Mouse (Mus musculus) hindbrain, embryonic 13.5 days (tissue): ENCODE measurements around the gene Clstn2. TPM values are rescaled to one million over a fixed set of nuclear protein-coding genes. Genes with fewer than 3 reads are reported as not detected.

Experiments used
- ATAC-seq: fragments of 200-750 bp; cut with Nextera tagmentation; 2 replicates; pipeline ENCODE4 v1.8.0; 2017; ENCODE audit warnings: moderate TSS enrichment; ENCODE audit not compliant: low FRiP score
- H3K27ac ChIP-seq: fragments of 300-500 bp; sonication (generic); 2 replicates; pipeline ENCODE4 v1.5.1; 2015; ENCODE audit warnings: inconsistent platforms, mild to moderate bottlenecking, moderate library complexity
- H3K27me3 ChIP-seq: fragments of 300-500 bp; sonication (generic); 2 replicates; pipeline ENCODE4 v1.6.1; 2015; ENCODE audit warnings: mild to moderate bottlenecking, inconsistent platforms
- H3K36me3 ChIP-seq: fragments of 300-500 bp; sonication (generic); 2 replicates; pipeline ENCODE4 v1.6.1; 2015; ENCODE audit warnings: mild to moderate bottlenecking, inconsistent platforms
- H3K4me1 ChIP-seq: fragments of 300-500 bp; sonication (generic); replicated peaks from 2 replicates; pipeline ENCODE4 v1.6.1; 2015; ENCODE audit warnings: inconsistent platforms
- H3K4me2 ChIP-seq: fragments of 300-500 bp; sonication (generic); 2 replicates; pipeline ENCODE4 v1.6.1; 2015; ENCODE audit warnings: inconsistent platforms, mild to moderate bottlenecking, moderate library complexity
- H3K4me3 ChIP-seq: fragments of 300-500 bp; sonication (generic); 2 replicates; pipeline ENCODE4 v1.5.1; 2015; ENCODE audit warnings: mild to moderate bottlenecking, inconsistent platforms
- H3K9ac ChIP-seq: fragments of 300-500 bp; sonication (generic); 2 replicates; pipeline ENCODE4 v1.6.1; 2015; ENCODE audit warnings: mild to moderate bottlenecking, inconsistent platforms
- H3K9me3 ChIP-seq: fragments of 300-500 bp; sonication (generic); 2 replicates; pipeline ENCODE4 v1.6.1; 2016; ENCODE audit warnings: inconsistent platforms
- WGBS: fragments of 180-500 bp; shearing (Covaris S2); methylation state at CpG from one replicate; pipeline ENCODE4 v1.1.7; 2015; 5-methylcytosine and 5-hydroxymethylcytosine counted together
- polyA plus RNA-seq: library from polyadenylated mRNA; unstranded; fragments of >200 nt; fragmentation: Nextera tagmentation; extraction: Ambion mirVana; gene quantifications from 2 replicates; pipeline ENCODE4 v1.2.1, GENCODE M21; 2015

Clstn2 gene
- polyA plus RNA-seq, 1 experiment from 2014 or later: 11.9 TPM

GRCm38 (mm10) chr9:97891415-97891814 is 141.6 kb downstream of the Clstn2 start:
- Histone ChIP-seq H3K4me3 (no peak overlapping the region), H3K4me1 (peaks cover 7% of the 10 kb centered on the region; the same call in 1 of the 2 replicates), H3K27ac (no peak overlapping the region), H3K36me3 (no peaks in the 10 kb centered on the region), H3K4me2 (no peak overlapping the region), H3K9me3 (no peaks in the 10 kb centered on the region), H3K27me3 (no peaks in the 10 kb centered on the region), H3K9ac (no peak overlapping the region)
- WGBS: 92% methylated on average over 3 of the region's 3 CpGs
- ATAC-seq: no peak

GRCm38 (mm10) chr9:97883336-97883735 is 149.6 kb downstream of the Clstn2 start:
- no peak overlapping the region for H3K4me3 ChIP-seq
- H3K4me2 ChIP-seq: no peak overlapping the region
- no peaks in the 10 kb centered on the region for H3K27me3 ChIP-seq
- no peaks in the 10 kb centered on the region for H3K4me1 ChIP-seq
- 91% methylated on average over 3 of the region's 3 CpGs for WGBS
- no peak overlapping the region for H3K9ac ChIP-seq
- ATAC-seq: no peak
- H3K27ac ChIP-seq: no peak overlapping the region
- H3K36me3 ChIP-seq: no peaks in the 10 kb centered on the region
- no peaks in the 10 kb centered on the region for H3K9me3 ChIP-seq

- no peaks in the 10 kb centered on the region for H3K27me3 ChIP-seq
- no peak overlapping the region for H3K4me3 ChIP-seq
- 57% methylated on average over 8 of the region's 8 CpGs for WGBS
- no peak overlapping the region for H3K9ac ChIP-seq
- no peak overlapping the region for H3K27ac ChIP-seq
- H3K4me1 ChIP-seq: no peaks in the 10 kb centered on the region
- H3K36me3 ChIP-seq: no peaks in the 10 kb centered on the region
- H3K9me3 ChIP-seq: no peaks in the 10 kb centered on the region
- no peak for ATAC-seq
- no peak overlapping the region for H3K4me2 ChIP-seq
These were observed 165.8 kb downstream of the Clstn2 start for GRCm38 (mm10) chr9:97867013-97867700.

GRCm38 (mm10) chr9:97852859-97853258 is 180.1 kb downstream of the Clstn2 start:
- Histone ChIP-seq H3K27ac (no peak overlapping the region), H3K9ac (no peak overlapping the region), H3K36me3 (no peaks in the 10 kb centered on the region), H3K4me2 (no peak overlapping the region), H3K4me3 (no peak overlapping the region), H3K9me3 (no peaks in the 10 kb centered on the region), H3K27me3 (no peaks in the 10 kb centered on the region), H3K4me1 (peaks cover 10% of the 10 kb centered on the region)
- no peak for ATAC-seq

GRCm38 (mm10) chr9:97847873-97848838 is 184.8 kb downstream of the Clstn2 start:
- no peak overlapping the region for H3K4me3 ChIP-seq
- H3K9me3 ChIP-seq: no peaks in the 10 kb centered on the region
- H3K36me3 ChIP-seq: no peaks in the 10 kb centered on the region
- WGBS: 69% methylated on average over 12 of the region's 12 CpGs
- peaks cover 13% of the 10 kb centered on the region for H3K4me1 ChIP-seq
- H3K27ac ChIP-seq: peak overlapping the region; percentile 48; the same call in 1 of the 2 replicates
- no peak overlapping the region for H3K4me2 ChIP-seq
- H3K27me3 ChIP-seq: no peaks in the 10 kb centered on the region
- H3K9ac ChIP-seq: no peak overlapping the region
- 0 out of 2 replicates have a peak, but pooled peaks have one; percentile 57 for ATAC-seq

GRCm38 (mm10) chr9:97842054-97842453 is 190.9 kb downstream of the Clstn2 start:
- WGBS: 76% methylated on average over 7 of the region's 7 CpGs
- H3K4me1 ChIP-seq: no peaks in the 10 kb centered on the region
- H3K4me3 ChIP-seq: no peak overlapping the region
- no peak overlapping the region for H3K9ac ChIP-seq
- no peak for ATAC-seq
- H3K9me3 ChIP-seq: no peaks in the 10 kb centered on the region
- H3K36me3 ChIP-seq: no peaks in the 10 kb centered on the region
- no peak overlapping the region for H3K27ac ChIP-seq
- H3K4me2 ChIP-seq: no peak overlapping the region
- H3K27me3 ChIP-seq: no peaks in the 10 kb centered on the region

- Histone ChIP-seq H3K4me2 (no peak overlapping the region), H3K4me3 (no peak overlapping the region), H3K27ac (no peak overlapping the region), H3K4me1 (peaks cover 11% of the 10 kb centered on the region), H3K9ac (no peak overlapping the region), H3K9me3 (no peaks in the 10 kb centered on the region), H3K36me3 (no peaks in the 10 kb centered on the region), H3K27me3 (no peaks in the 10 kb centered on the region)
- 88% methylated on average over 3 of the region's 3 CpGs for WGBS
- ATAC-seq: no peak
These were observed 201.8 kb downstream of the Clstn2 start for GRCm38 (mm10) chr9:97831216-97831615.

- Histone ChIP-seq H3K4me3 (no peak overlapping the region), H3K9ac (no peak overlapping the region), H3K4me2 (no peak overlapping the region), H3K4me1 (peaks cover 11% of the 10 kb centered on the region), H3K27me3 (peaks cover 2% of the 10 kb centered on the region; the same call in 1 of the 2 replicates), H3K9me3 (no peaks in the 10 kb centered on the region), H3K27ac (no peak overlapping the region), H3K36me3 (no peaks in the 10 kb centered on the region)
- no peak for ATAC-seq
- WGBS: 92% methylated on average over 2 of the region's 2 CpGs
These were observed 203.1 kb downstream of the Clstn2 start for GRCm38 (mm10) chr9:97829919-97830318.

- ATAC-seq: no peak
- H3K36me3 ChIP-seq: no peaks in the 10 kb centered on the region
- no peak overlapping the region for H3K27ac ChIP-seq
- 51% methylated on average over 10 of the region's 10 CpGs for WGBS
- H3K4me1 ChIP-seq: peaks cover 11% of the 10 kb centered on the region
- peaks cover 3% of the 10 kb centered on the region; the same call in 1 of the 2 replicates for H3K27me3 ChIP-seq
- H3K9me3 ChIP-seq: no peaks in the 10 kb centered on the region
- H3K4me3 ChIP-seq: no peak overlapping the region
- H3K4me2 ChIP-seq: no peak overlapping the region
- H3K9ac ChIP-seq: no peak overlapping the region
These were observed 205.3 kb downstream of the Clstn2 start for GRCm38 (mm10) chr9:97827689-97828088.

GRCm38 (mm10) chr9:97826077-97826947 is 206.7 kb downstream of the Clstn2 start:
- Histone ChIP-seq H3K27me3 (peaks cover 3% of the 10 kb centered on the region; the same call in 1 of the 2 replicates), H3K4me2 (no peak overlapping the region), H3K4me3 (no peak overlapping the region), H3K36me3 (no peaks in the 10 kb centered on the region), H3K9ac (no peak overlapping the region), H3K27ac (no peak overlapping the region), H3K9me3 (no peaks in the 10 kb centered on the region), H3K4me1 (peaks cover 11% of the 10 kb centered on the region)
- WGBS: 63% methylated on average over 16 of the region's 16 CpGs
- ATAC-seq: no peak

- Histone ChIP-seq H3K9me3 (no peaks in the 10 kb centered on the region), H3K9ac (no peak overlapping the region), H3K27me3 (0 out of 2 replicates have a peak, but pooled peaks cover 2% of the 10 kb centered on the region), H3K4me2 (no peak overlapping the region), H3K4me3 (no peak overlapping the region), H3K36me3 (no peaks in the 10 kb centered on the region), H3K27ac (no peak overlapping the region), H3K4me1 (0 out of 2 replicates have a peak, but pooled peaks cover 5% of the 10 kb centered on the region)
- ATAC-seq: no peak
- WGBS: 90% methylated on average over 4 of the region's 4 CpGs
These were observed 215.9 kb downstream of the Clstn2 start for GRCm38 (mm10) chr9:97817116-97817515.
